Mouse (Mus musculus) frontal cortex, postnatal 10 days (tissue): ENCODE measurements around the gene Dhx9.
"Not testable (repeated sequence)": the region's sequence is repeated elsewhere in the genome, so short reads cannot be mapped to it uniquely, and the experiment has no call there.

Experiments
- DNase-seq, 2 experiments: peaks; one replicate each; pipeline ENCODE4 v3.0.0; 2022; ENCODE audit warnings: low spot score in 2 of 2, mixed read lengths in 1 of 2

Gene Dhx9

GRCm38 (mm10) chr1:153424271-153424670 is 63.2 kb downstream of the Dhx9 start:
- no peak for DNase-seq

DNA sequence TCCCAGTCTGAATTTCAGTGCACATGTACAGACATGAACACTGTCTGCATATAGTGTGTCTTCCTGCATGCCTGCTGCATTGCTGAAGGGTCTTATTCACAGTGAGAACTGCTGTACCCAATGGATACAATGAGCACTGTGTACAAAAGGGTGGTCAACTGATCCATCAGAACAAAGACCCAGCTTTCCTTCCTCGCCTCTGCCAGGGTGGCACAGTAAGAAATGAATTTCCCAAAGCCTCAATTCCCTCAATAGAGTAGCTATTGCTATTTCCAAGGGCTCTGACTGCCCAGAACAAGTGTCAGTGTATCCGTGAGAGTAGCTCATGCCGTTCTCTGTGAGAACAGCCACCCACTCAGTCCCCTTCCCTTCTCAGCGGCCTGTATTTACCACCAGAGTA is 69.7 kb downstream of the Dhx9 start:
- DNase-seq: peak in 1 of 2 experiments; percentile 28

DNA sequence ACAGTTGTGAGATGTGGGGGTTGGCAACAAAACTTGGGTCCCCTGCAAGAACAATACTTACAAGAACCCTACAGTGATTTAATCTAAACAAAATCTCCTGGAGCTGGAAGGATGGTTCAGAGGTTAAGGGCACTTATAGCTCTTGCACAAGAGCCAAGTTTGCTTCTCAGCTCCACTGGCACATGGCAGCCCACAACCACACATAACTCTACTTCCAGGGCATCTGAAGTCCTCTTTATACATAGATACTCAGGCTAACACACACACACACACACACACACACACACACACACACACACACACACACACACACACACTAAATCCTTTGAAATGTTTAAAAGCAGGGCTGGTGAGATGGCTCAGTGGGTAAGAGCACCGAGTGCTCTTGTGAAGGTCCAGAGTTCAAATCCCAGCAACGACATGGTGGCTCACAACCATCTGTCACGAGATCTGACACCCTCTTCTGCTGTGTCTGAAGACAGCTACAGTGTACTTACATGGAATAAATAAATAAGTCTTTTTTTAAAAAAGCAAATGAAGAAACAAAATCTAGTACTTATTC is 71.1 kb downstream of the Dhx9 start:
- not testable (repeated sequence) for DNase-seq

DNA sequence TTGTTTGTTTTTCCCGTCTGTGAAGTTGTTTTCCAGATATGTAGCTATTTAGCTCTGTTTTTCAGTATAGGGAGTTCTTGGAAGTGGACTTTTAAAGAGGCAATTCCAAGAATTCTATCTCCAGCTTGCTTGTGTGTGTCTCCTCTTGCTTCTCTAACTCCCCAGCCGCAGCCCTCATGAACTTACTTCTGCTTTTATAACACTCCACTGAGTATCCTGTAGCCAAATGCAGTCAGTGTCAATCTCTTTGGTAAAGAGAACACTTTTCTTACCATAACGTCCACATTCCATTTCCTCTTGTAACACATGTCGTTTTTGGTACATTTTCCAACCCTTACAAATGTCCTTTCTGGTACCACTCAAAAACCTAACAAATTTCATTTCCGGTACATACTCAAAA is 71.7 kb downstream of the Dhx9 start:
- not testable (repeated sequence) for DNase-seq

- DNase-seq: peak; percentile 34 to 61
Measured at GRCm38 (mm10) chr1:153414962-153415361, 72.5 kb downstream of the Dhx9 start.

DNA sequence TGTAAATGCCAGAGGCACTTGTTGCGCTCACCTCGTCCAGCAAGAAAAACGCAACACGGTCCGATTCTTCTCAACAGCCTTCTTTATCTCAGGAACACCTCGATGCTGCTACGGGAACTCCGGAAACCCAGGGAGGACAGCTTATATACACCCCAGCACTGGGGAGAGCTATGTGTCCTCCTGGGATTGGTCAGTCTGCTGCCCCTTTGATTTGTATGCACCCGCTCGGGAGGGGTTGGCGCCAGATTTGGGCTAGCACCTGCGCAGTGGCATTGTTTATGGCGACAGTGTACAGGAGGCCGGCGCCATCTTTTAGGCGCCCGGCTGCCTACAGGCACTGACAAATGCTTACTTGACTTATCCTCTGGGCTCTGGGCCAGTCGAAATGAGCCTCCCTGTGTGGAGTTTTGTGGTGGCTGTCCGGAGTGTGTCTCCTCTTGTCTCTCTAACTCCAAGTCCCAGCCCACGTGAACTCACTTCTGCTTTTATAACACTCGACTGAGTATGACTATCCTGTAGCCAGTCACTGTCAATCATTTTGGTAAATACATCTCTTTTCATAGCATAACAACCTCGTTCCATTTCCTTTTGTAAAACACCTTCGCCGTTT is 73.2 kb downstream of the Dhx9 start:
- peak; percentile 70 to 86 for DNase-seq

DNA sequence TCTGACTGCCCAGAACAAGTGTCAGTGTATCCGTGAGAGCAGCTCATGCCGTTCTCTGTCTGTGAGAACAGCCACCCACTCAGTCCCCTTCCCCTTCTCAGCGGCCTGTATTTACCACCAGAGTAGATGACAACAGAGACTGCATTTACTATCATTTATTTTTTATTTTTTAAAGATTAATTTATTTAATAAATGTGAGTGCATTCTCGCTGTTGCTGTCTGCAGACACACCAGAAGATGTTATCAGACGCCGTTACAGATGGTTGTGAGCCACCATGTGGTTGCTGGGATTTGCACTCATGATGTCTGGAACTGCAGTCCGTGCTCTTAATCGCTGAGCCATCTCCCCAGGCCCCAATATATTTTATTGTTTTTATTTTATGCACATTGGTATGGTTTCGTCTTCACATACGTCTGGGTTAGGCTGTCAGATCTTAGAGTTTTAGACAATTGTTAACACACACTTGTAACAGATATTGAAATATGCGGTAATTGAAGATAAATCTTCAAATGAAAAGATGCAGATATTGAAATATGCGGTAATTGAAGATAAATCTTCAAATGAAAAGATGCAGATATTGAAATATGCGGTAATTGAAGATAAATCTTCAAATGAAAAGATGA is 74.0 kb downstream of the Dhx9 start:
- DNase-seq: peak; percentile 36 to 37

DNA sequence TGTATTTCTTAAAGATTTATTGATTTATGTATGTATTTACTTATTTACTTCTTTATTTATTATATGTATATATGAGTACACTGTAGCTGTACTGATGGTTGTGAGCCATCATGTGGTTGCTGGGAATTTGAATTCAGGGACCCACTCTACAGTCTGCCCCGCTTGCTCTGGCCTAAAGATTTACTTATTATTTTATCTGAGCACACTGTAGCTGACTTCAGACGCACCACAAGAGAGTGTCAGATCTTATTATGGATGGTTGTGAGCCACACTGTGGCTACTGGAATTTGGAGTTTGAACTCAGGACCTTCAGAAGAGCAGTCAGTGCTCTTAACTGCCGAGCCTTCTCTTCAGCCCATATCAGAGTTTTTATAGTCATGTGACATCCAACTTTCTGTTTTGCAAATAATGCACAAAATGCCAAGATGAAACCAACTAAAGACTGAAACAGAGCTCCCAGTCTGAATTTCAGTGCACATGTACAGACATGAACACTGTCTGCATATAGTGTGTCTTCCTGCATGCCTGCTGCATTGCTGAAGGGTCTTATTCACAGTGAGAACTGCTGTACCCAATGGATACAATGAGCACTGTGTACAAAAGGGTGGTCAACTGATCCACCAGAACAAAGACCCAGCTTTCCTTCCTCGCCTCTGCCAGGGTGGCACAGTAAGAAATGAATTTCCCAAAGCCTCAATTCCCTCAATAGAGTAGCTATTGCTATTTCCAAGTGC is 74.6 kb downstream of the Dhx9 start:
- DNase-seq: not testable (repeated sequence)

DNA sequence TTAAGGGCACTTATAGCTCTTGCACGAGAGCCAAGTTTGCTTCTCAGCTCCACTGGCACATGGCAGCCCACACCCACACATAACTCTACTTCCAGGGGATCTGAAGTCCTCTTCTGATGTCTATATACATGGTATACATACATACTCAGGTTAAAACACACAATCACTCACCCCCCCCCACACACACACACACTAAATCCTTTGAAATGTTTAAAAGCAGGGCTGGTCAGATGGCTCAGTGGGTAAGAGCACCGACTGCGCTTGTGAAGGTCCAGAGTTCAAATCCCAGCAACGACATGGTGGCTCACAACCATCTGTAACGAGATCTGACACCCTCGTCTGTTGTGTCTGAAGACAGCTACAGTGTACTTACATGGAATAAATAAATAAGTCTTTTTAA is 75.7 kb downstream of the Dhx9 start:
- no peak for DNase-seq

- DNase-seq: not testable (repeated sequence)
Measured at GRCm38 (mm10) chr1:153410915-153411314, 76.5 kb downstream of the Dhx9 start.

DNA sequence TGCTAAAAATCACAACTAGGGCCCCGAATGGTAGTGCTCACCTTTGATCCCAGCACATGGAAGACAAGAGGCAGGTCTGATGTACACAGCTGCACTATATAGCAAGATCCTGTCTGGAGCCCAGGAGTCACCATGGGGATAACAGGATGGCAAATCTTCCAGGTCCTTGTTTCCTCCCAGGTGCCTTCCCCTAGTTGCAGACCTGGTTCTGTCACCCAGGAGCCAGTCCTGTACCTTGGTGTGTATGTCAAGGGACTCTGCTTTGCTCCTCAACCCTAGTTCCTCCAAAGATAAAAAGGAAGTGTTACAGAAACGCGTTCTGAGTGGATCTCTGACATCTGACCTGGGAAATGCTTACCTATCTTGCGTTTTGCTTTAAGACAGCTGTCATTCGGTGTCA is 79.2 kb downstream of the Dhx9 start:
- DNase-seq: not testable (repeated sequence)

DNA sequence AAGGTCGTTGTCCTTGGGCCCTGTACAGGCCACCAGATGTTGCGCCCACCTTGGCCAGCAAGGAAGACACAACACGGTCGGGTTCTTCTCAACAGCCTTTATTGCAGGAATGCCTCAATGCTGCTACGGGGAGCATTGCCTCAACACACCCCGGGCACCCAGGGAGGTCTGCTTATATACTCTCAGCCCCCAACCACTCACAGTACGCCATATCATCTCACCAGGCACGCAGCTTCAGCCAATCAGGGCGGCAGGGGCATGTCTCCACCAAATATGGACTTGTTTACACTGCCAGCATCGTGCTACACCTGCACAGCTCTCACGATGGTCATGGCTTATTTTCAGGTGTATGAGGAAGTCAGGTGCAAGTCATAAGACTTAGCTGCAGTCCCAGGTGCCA is 79.8 kb downstream of the Dhx9 start:
- not testable (repeated sequence) for DNase-seq
